Mouse (Mus musculus): ENCODE measurements around the gene Gnao1.

Gnao1 gene

GRCm38 (mm10) chr8:93940542-93941423 is 131.0 kb downstream of the Gnao1 start:
- DNase-seq (ENCODE audit: low read depth, low spot score): no peak

- DNase-seq (ENCODE audit: low read depth, low spot score): no peak
Measured at GRCm38 (mm10) chr8:93941636-93942054, 131.9 kb downstream of the Gnao1 start.

- DNase-seq (ENCODE audit: low read depth, low spot score): no peak
Measured at GRCm38 (mm10) chr8:93945781-93946180, 136.0 kb downstream of the Gnao1 start.

GRCm38 (mm10) chr8:93946397-93946796 is 136.6 kb downstream of the Gnao1 start:
- no peak for DNase-seq (ENCODE audit: low read depth, low spot score)

- DNase-seq (ENCODE audit: low read depth, low spot score): no peak
Measured at GRCm38 (mm10) chr8:93950133-93950532, 140.4 kb downstream of the Gnao1 start.

- DNase-seq (ENCODE audit: low read depth, low spot score): no peak
Measured at GRCm38 (mm10) chr8:93952511-93952910, 142.7 kb downstream of the Gnao1 start.

- DNase-seq (ENCODE audit: low read depth, low spot score): no peak
Measured at GRCm38 (mm10) chr8:93958402-93958801, 148.6 kb downstream of the Gnao1 start.

GRCm38 (mm10) chr8:93960909-93961308 is 151.1 kb downstream of the Gnao1 start:
- no peak for DNase-seq (ENCODE audit: low read depth, low spot score)

- no peak for DNase-seq (ENCODE audit: low read depth, low spot score)
Measured at GRCm38 (mm10) chr8:93968293-93968692, 158.5 kb downstream of the Gnao1 start.

- DNase-seq (ENCODE audit: low read depth, low spot score): no peak
Measured at GRCm38 (mm10) chr8:93969626-93970340, 160.0 kb downstream of the Gnao1 start.

GRCm38 (mm10) chr8:93971451-93971850 is 161.7 kb downstream of the Gnao1 start:
- no peak for DNase-seq (ENCODE audit: low read depth, low spot score)

- no peak for DNase-seq (ENCODE audit: low read depth, low spot score)
Measured at GRCm38 (mm10) chr8:93972211-93972610, 162.4 kb downstream of the Gnao1 start.

GRCm38 (mm10) chr8:93972971-93973734 is 163.4 kb downstream of the Gnao1 start:
- no peak for DNase-seq (ENCODE audit: low read depth, low spot score)

GRCm38 (mm10) chr8:93973831-93974375 is 164.1 kb downstream of the Gnao1 start:
- DNase-seq (ENCODE audit: low read depth, low spot score): no peak

- no peak for DNase-seq (ENCODE audit: low read depth, low spot score)
Measured at GRCm38 (mm10) chr8:93974602-93975186, 164.9 kb downstream of the Gnao1 start.

- no peak for DNase-seq (ENCODE audit: low read depth, low spot score)
Measured at GRCm38 (mm10) chr8:93975358-93975757, 165.6 kb downstream of the Gnao1 start.

- DNase-seq (ENCODE audit: low read depth, low spot score): no peak
Measured at GRCm38 (mm10) chr8:93976446-93977211, 166.9 kb downstream of the Gnao1 start.

GRCm38 (mm10) chr8:93980141-93980540 is 170.4 kb downstream of the Gnao1 start:
- no peak for DNase-seq (ENCODE audit: low read depth, low spot score)

GRCm38 (mm10) chr8:93981679-93982215 is 172.0 kb downstream of the Gnao1 start:
- no peak for DNase-seq (ENCODE audit: low read depth, low spot score)

- no peak for DNase-seq (ENCODE audit: low read depth, low spot score)
Measured at GRCm38 (mm10) chr8:93983827-93984226, 174.1 kb downstream of the Gnao1 start.

Data from mesoderm, embryonic 11.5 days (tissue).